Mouse (Mus musculus) CH12.LX (cell line): ENCODE data around the gene Gm28047. TPM values are rescaled to one million over a fixed set of nuclear protein-coding genes. Genes with fewer than 3 reads are reported as not detected.
A peak's percentile ranks its signal among the peaks of the same experiment; 100 is the strongest.

Experiments used
- DNase-seq: peaks from one replicate; pipeline ENCODE4 v3.0.0-alpha.2; 2013; ENCODE audit errors: extremely low read depth
- H3K27ac ChIP-seq: 2 replicates; pipeline ENCODE4 v1.5.1; 2012; ENCODE audit warnings: low read depth, mild to moderate bottlenecking, control low read depth, moderate library complexity; ENCODE audit not compliant: insufficient read depth
- H3K27me3 ChIP-seq: replicated peaks from 2 replicates; pipeline ENCODE3; 2012; ENCODE audit warnings: inconsistent platforms
- H3K36me3 ChIP-seq, 2 experiments: replicated peaks in 1 of 2; 2 replicates each; pipeline versions ENCODE3 to v1.6.1; 2012; ENCODE audit warnings: inconsistent platforms in 1 of 2, low read length in 1 of 2, mild to moderate bottlenecking in 1 of 2, mixed read lengths in 1 of 2, moderate library complexity in 1 of 2; ENCODE audit not compliant: control insufficient read depth in 1 of 2, insufficient read depth in 1 of 2
- H3K4me1 ChIP-seq, 2 experiments: 2 replicates each; pipeline ENCODE4 v1.6.1; 2012; ENCODE audit warnings: inconsistent platforms in 1 of 2, moderate library complexity in 1 of 2; ENCODE audit not compliant: insufficient read depth in 2 of 2, control insufficient read depth in 1 of 2
- H3K4me2 ChIP-seq: 2 replicates; pipeline ENCODE4 v1.6.1; 2012; ENCODE audit warnings: low read depth, mild to moderate bottlenecking, control low read depth; ENCODE audit not compliant: poor library complexity, insufficient read depth, severe bottlenecking
- H3K4me3 ChIP-seq, 3 experiments: fragments of 150-350 bp in 1 of 3; sonication (generic) in 1 of 3; replicated peaks in 1 of 3; 2 replicates each; pipeline versions ENCODE3 to v1.5.1; 2011 to 2012; ENCODE audit warnings: low read depth in 2 of 3, low read length in 2 of 3, mild to moderate bottlenecking in 2 of 3, moderate library complexity in 2 of 3, control low read depth in 1 of 3, improper control_type of control experiment in 1 of 3, inconsistent platforms in 1 of 3, mixed read lengths in 1 of 3; ENCODE audit not compliant: poor library complexity in 1 of 3
- H3K79me2 ChIP-seq: replicated peaks from 2 replicates; pipeline ENCODE4 v1.6.1; 2012; ENCODE audit warnings: mild to moderate bottlenecking, moderate library complexity; ENCODE audit not compliant: control insufficient read depth, poor library complexity, insufficient read depth, severe bottlenecking; ENCODE audit errors: extremely low read depth
- H3K9ac ChIP-seq: 2 replicates; pipeline ENCODE4 v1.6.1; 2012; ENCODE audit warnings: low read depth, mild to moderate bottlenecking, control low read depth, moderate library complexity; ENCODE audit not compliant: insufficient read depth
- H3K9me3 ChIP-seq: replicated peaks from 2 replicates; pipeline ENCODE3; 2012; ENCODE audit warnings: low read length, inconsistent platforms, mixed read lengths
- BHLHE40 ChIP-seq: IDR thresholded peaks from 2 replicates; pipeline ENCODE4 v1.6.1; 2011; ENCODE audit warnings: mild to moderate bottlenecking, low read depth, low read length, improper control_type of control experiment
- CHD1 ChIP-seq: IDR thresholded peaks from 2 replicates; pipeline ENCODE4 v1.6.1; 2012; ENCODE audit warnings: low read depth, low read length, improper control_type of control experiment, inconsistent platforms
- CHD2 ChIP-seq: IDR thresholded peaks from 2 replicates; pipeline ENCODE4 v1.6.1; 2011; ENCODE audit warnings: low read length, improper control_type of control experiment
- CTCF ChIP-seq, 2 experiments: IDR thresholded peaks in 1 of 2; conservative IDR thresholded peaks in 1 of 2; 2 replicates each; pipeline ENCODE4 v1.5.1; 2011 to 2012; ENCODE audit warnings: low read depth in 2 of 2, low read length in 2 of 2, improper control_type of control experiment in 1 of 2, inconsistent platforms in 1 of 2, mild to moderate bottlenecking in 1 of 2, moderate library complexity in 1 of 2
- ELF1 ChIP-seq: IDR thresholded peaks from 2 replicates; pipeline ENCODE4 v1.6.1; 2014; ENCODE audit warnings: low read depth, mild to moderate bottlenecking, inconsistent platforms, low read length, improper control_type of control experiment
- ETS1 ChIP-seq: conservative IDR thresholded peaks from 2 replicates; pipeline ENCODE4 v1.6.1; 2012; ENCODE audit warnings: low read depth, mild to moderate bottlenecking, inconsistent platforms, low read length, improper control_type of control experiment, moderate library complexity
- GABPA ChIP-seq: IDR thresholded peaks from 2 replicates; pipeline ENCODE4 v1.6.1; 2012; ENCODE audit warnings: low read depth, low read length, improper control_type of control experiment, inconsistent platforms; ENCODE audit not compliant: insufficient replicate concordance
- IRF4 ChIP-seq: IDR thresholded peaks from 2 replicates; pipeline ENCODE4 v1.6.1; 2014; ENCODE audit warnings: low read depth, mild to moderate bottlenecking, inconsistent platforms, low read length, improper control_type of control experiment
- JUN ChIP-seq: IDR thresholded peaks from 2 replicates; pipeline ENCODE4 v1.6.1; 2011; ENCODE audit warnings: low read depth, mild to moderate bottlenecking, low read length, improper control_type of control experiment, moderate library complexity; ENCODE audit not compliant: insufficient read depth
- JUND ChIP-seq: conservative IDR thresholded peaks from 2 replicates; pipeline ENCODE4 v1.6.1; 2011; ENCODE audit warnings: low read depth, low read length, improper control_type of control experiment
- KAT2A ChIP-seq: IDR thresholded peaks from 2 replicates; pipeline ENCODE4 v1.6.1; 2012; ENCODE audit warnings: low read length, improper control_type of control experiment, inconsistent platforms; ENCODE audit not compliant: insufficient replicate concordance
- MAX ChIP-seq: IDR thresholded peaks from 2 replicates; pipeline ENCODE4 v1.6.1; 2011; ENCODE audit warnings: low read length, improper control_type of control experiment
- MEF2A ChIP-seq: IDR thresholded peaks from 2 replicates; pipeline ENCODE4 v1.6.1; 2014; ENCODE audit warnings: low read depth, mild to moderate bottlenecking, inconsistent platforms, low read length, improper control_type of control experiment, borderline replicate concordance
- MXI1 ChIP-seq: IDR thresholded peaks from 2 replicates; pipeline ENCODE4 v1.6.1; 2011; ENCODE audit warnings: mild to moderate bottlenecking, low read depth, low read length, improper control_type of control experiment
- NRF1 ChIP-seq: IDR thresholded peaks from 2 replicates; pipeline ENCODE4 v1.6.1; 2014; ENCODE audit warnings: low read depth, mild to moderate bottlenecking, inconsistent platforms, low read length, improper control_type of control experiment, moderate library complexity
- POLR2A ChIP-seq: IDR thresholded peaks from 2 replicates; pipeline ENCODE4 v1.6.1; 2011; ENCODE audit warnings: low read depth, mild to moderate bottlenecking, improper control_type of control experiment, low read length
- RCOR1 ChIP-seq: conservative IDR thresholded peaks from 2 replicates; pipeline ENCODE4 v1.6.1; 2012; ENCODE audit warnings: low read depth, mild to moderate bottlenecking, inconsistent platforms, low read length, improper control_type of control experiment
- TBP ChIP-seq: conservative IDR thresholded peaks from 2 replicates; pipeline ENCODE4 v1.6.1; 2011; ENCODE audit warnings: low read depth, low read length, improper control_type of control experiment
- TCF12 ChIP-seq: IDR thresholded peaks from 2 replicates; pipeline ENCODE4 v1.6.1; 2014; ENCODE audit warnings: low read depth, mild to moderate bottlenecking, inconsistent platforms, low read length, improper control_type of control experiment
- USF1 ChIP-seq: IDR thresholded peaks from 2 replicates; pipeline ENCODE4 v1.6.1; 2014; ENCODE audit warnings: low read depth, mild to moderate bottlenecking, inconsistent platforms, low read length, improper control_type of control experiment
- USF2 ChIP-seq: conservative IDR thresholded peaks from 2 replicates; pipeline ENCODE4 v1.6.1; 2011; ENCODE audit warnings: low read depth, low read length, improper control_type of control experiment
- ZKSCAN1 ChIP-seq: IDR thresholded peaks from 2 replicates; pipeline ENCODE4 v1.6.1; 2012; ENCODE audit warnings: low read depth, inconsistent platforms, low read length, improper control_type of control experiment, borderline replicate concordance
- ZMIZ1 ChIP-seq: IDR thresholded peaks from 2 replicates; pipeline ENCODE4 v1.6.1; 2012; ENCODE audit warnings: low read depth, mild to moderate bottlenecking, inconsistent platforms, low read length, improper control_type of control experiment
- dilution Hi-C: fragments of 300-500 bp; cut with MboI; formaldehyde crosslinking; loops from 2 replicates; pipeline ENCODE4 v1.14.3; 2020; ENCODE audit warnings: low sequenced_read_pairs; ENCODE audit not compliant: extremely low pct_unique_long_range_greater_than_20kb, extremely low pct_ligation_motif_present
- in situ Hi-C: fragments of 300-500 bp; cut with MboI; formaldehyde crosslinking; loops from 3 replicates; pipeline ENCODE4 v1.14.3; 2019; ENCODE audit warnings: low sequenced_read_pairs, low pct_ligation_motif_present, low pct_unique_long_range_greater_than_20kb, mixed read lengths
- polyA plus RNA-seq: library from polyadenylated mRNA; unstranded; fragments of >175 nt; gene quantifications from 2 replicates; pipeline ENCODE4 v1.2.1, GENCODE M21; 2012; ENCODE audit warnings: low read depth; ENCODE audit not compliant: insufficient read length
- total RNA-seq, 2 experiments: library from RNA; depleted of rRNA; stranded (reverse); fragments of 300-350 nt in 1 of 2; fragments of >200 nt in 1 of 2; gene quantifications; 2 replicates each; pipeline ENCODE4 v1.2.3; 2012 to 2014

Gm28047 gene
- total and polyA plus RNA-seq, 3 experiments, result not detected

DNA sequence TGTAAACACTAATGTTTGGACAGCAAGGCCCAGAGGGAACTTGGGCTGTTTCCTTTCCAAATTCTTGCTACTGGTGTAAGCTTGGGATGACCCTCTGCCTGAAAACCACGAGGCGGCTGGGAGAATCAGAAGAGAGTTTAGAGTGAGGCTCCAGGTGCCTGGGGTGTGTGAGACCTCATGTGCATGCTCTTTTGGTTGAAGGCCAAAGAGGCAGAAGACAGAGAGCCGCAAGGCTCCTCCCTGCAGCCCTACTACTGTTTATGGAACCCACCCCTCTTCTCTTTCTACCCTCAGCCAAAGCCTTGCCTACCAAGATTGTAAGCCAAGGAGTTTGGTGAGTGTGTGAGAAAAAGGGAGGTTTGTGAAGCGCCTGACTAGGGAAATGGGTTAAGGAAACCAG is 109.1 kb downstream of the Gm28047 start:
- no peak for DNase-seq
- Histone ChIP-seq H3K4me3 (no peak overlapping the region), H3K9me3 (no peaks in the 10 kb centered on the region), H3K4me2 (peak overlapping the region; percentile 71; the same call in 1 of the 2 replicates), H3K27ac (no peak overlapping the region), H3K79me2 (peaks cover 6% of the 10 kb centered on the region), H3K9ac (no peak overlapping the region), H3K4me1 (peaks cover 18 to 57% of the 10 kb centered on the region in 2 experiments), H3K27me3 (peaks cover 3% of the 10 kb centered on the region), H3K36me3 (peaks cover 1 to 7% of the 10 kb centered on the region in 2 experiments)
- TF ChIP-seq JUN, result no peak
- TF ChIP-seq MEF2A, result no peak
- no peak for TF ChIP-seq TCF12
- no peak for TF ChIP-seq RCOR1
- no peak for TF ChIP-seq USF2
- no peak for TF ChIP-seq CHD1
- TF ChIP-seq POLR2A, result no peak
- TF ChIP-seq KAT2A, result no peak
- in situ Hi-C loops, result loop anchor here (5.0 kb wide), 1 partner anchor 48 kb away; no protein-coding TSS in a partner anchor
- dilution Hi-C loops, result no loop called here

DNA sequence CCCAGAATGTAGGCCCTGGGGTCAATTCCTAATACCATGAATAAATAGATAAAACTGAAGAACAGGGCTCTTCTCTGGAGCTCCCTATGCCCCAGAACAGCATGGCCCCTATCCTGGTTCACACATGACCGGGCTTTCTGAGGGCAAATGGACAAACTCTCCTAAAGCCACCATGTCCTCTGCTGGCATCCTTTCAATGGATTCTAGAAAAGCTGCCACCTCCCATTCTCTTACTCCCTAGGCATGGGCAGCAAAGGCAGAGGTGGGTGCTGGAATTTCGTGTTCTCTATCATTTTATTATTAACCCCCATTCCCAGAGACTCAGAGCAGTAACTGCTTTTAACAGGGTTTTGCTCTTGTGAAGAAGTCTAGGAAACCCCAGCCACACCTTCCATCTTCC is 109.6 kb downstream of the Gm28047 start:
- Histone ChIP-seq H3K79me2 (peaks cover 6% of the 10 kb centered on the region), H3K36me3 (peaks cover 0 to 2% of the 10 kb centered on the region in 2 experiments), H3K4me1 (peaks cover 22 to 57% of the 10 kb centered on the region in 2 experiments), H3K9ac (no peak overlapping the region), H3K27ac (no peak overlapping the region), H3K27me3 (peaks cover 3% of the 10 kb centered on the region), H3K4me2 (no peak overlapping the region), H3K4me3 (no peak overlapping the region), H3K9me3 (no peaks in the 10 kb centered on the region)
- in situ Hi-C loops, result loop anchor here (5.0 kb wide), 1 partner anchor 48 kb away; no protein-coding TSS in a partner anchor
- dilution Hi-C loops, result no loop called here
- no peak for DNase-seq
- TF ChIP-seq JUN, result no peak
- TF ChIP-seq ELF1, result no peak
- no peak for TF ChIP-seq ZMIZ1
- no peak for TF ChIP-seq CHD2
- TF ChIP-seq CHD1, result no peak
- TF ChIP-seq MEF2A, result no peak
- TF ChIP-seq USF1, result no peak
- no peak for TF ChIP-seq BHLHE40
- no peak for TF ChIP-seq CTCF (conservative IDR thresholded peaks at IDR 0.05 in 1 of 2, IDR thresholded peaks at IDR 0.05 in 1 of 2; ENCODE audit: low read depth in 2 of 2, low read length in 2 of 2)
- no peak for TF ChIP-seq NRF1
- no peak for TF ChIP-seq MXI1
- no peak for TF ChIP-seq MAX
- no peak for TF ChIP-seq ZKSCAN1
- TF ChIP-seq USF2, result no peak
- TF ChIP-seq TBP, result no peak
- no peak for TF ChIP-seq IRF4
- TF ChIP-seq GABPA, result no peak
- TF ChIP-seq JUND, result no peak
- TF ChIP-seq ETS1, result no peak
